Mouse (Mus musculus) E14TG2a.4 (cell line): ENCODE measurements at regions not wholly inside any gene's neighbourhood (a gene's known extent, or its start where the extent isn't known, plus 50 kb on each side); places are given as distances from the start of the nearest gene placed in this dataset.

ENCODE experiments used
- CTCF ChIP-seq: conservative IDR thresholded peaks from 2 replicates; pipeline ENCODE4 v1.5.1; 2014; ENCODE audit warnings: low read length
- NANOG ChIP-seq: IDR thresholded peaks from 2 replicates; pipeline ENCODE4 v1.6.1; 2014; ENCODE audit warnings: borderline replicate concordance, low read length, mixed read lengths
- POU5F1 ChIP-seq: IDR thresholded peaks from 2 replicates; pipeline ENCODE4 v1.6.1; 2014; ENCODE audit warnings: low read length, borderline replicate concordance

DNA sequence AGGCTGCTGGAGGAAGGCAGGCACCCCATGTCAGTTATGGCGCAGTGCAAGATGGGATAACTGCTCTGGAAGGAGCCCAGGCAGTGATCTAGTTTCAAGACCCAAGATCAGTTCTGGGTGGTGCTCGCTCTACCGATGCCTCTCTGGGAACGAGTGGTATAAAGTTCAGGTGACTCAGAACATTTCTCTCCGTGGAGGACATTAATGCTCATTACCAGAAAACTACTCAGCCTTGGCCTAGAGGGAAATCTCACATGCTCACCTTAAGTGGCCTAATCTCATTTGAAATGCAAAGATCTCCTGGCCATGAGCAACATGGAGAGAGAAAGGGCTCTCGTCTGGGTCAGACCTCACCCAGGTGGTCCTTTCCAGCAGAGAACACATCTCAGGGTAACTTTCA is 56.4 kb upstream of the Slc38a2 start:
- TF ChIP-seq CTCF (no peak), NANOG (no peak), POU5F1 (no peak)
